Mouse (Mus musculus) erythroblast, embryonic 14.5 days (primary cell): ENCODE measurements around the gene Hdac1.

ENCODE experiments used
- GATA1 ChIP-seq: IDR thresholded peaks from 2 replicates; pipeline ENCODE4 v1.6.1; 2012; ENCODE audit warnings: low read length, inconsistent platforms, mixed read lengths
- TAL1 ChIP-seq: IDR thresholded peaks from 3 replicates; pipeline ENCODE4 v1.6.1; 2012; ENCODE audit warnings: low read length, inconsistent platforms, mixed read lengths

- TF ChIP-seq GATA1 (no peak), TAL1 (no peak)
These were observed 30.9 kb upstream of the Hdac1 start, which contains the start of gene Lck for GRCm38 (mm10) chr4:129573430-129573829.
